Mouse (Mus musculus) right cerebral cortex, adult 2 months (tissue): Measurements from ENCODE around the gene Aoah.

Experiments
- DNase-seq, 2 experiments: peaks; one replicate each; pipeline ENCODE4 v3.0.0; 2021 to 2022; ENCODE audit warnings: low spot score in 2 of 2

Gene Aoah

GRCm38 (mm10) chr13:20916698-20917511, 123.0 kb downstream of the Aoah start:
- peak in 1 of 2 experiments; percentile 7 for DNase-seq

- DNase-seq = no peak
These were observed 126.5 kb downstream of the Aoah start for GRCm38 (mm10) chr13:20920401-20920800.

DNA sequence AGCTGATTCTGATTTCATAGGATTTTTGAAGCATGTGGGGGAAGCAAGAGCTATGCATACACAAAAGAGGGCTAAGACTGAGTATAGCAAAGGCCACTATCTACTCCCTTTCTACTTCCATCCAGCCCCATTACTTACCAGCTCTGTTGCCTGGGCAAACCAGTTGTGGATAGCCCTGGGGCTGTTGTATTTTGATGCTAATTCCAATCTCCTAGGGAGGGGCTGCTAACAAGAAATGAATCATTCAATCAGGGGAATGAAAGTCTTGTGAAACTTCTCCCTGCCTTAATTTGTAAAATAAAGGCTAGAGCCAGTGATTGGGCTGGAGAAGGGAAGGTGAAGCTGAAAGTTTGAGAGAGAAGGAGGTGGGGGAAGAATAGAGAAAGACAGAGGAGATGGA, 142.1 kb downstream of the Aoah start:
- DNase-seq = no peak

DNA sequence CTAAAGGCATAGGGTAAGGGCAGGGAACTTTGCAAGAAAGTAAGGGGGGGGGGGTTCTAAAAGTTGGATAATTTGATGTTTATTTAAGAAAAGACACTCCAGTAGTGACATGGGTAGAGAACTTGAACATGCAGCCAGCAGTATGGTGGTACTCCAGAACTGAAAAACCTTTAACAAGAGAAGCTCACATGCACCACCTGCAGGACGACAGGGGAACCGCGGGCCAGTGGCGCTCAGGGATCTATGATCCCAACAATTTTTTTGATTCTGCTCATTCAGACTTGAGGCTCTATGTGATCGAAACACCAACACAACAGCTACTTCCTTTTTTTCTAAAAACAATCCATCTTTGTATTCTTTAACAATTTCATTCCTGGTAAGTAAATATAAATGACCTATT, 143.5 kb downstream of the Aoah start:
- DNase-seq = peak; percentile 51 to 72

- peak in 1 of 2 experiments; percentile 3 for DNase-seq
These were observed 145.2 kb downstream of the Aoah start for GRCm38 (mm10) chr13:20939099-20939498.

GRCm38 (mm10) chr13:20940389-20940788, 146.5 kb downstream of the Aoah start:
- DNase-seq = peak; percentile 8 to 17

GRCm38 (mm10) chr13:20941707-20942106, 147.8 kb downstream of the Aoah start:
- DNase-seq = no peak

GRCm38 (mm10) chr13:20963086-20963485, 169.2 kb downstream of the Aoah start:
- no peak for DNase-seq

DNA sequence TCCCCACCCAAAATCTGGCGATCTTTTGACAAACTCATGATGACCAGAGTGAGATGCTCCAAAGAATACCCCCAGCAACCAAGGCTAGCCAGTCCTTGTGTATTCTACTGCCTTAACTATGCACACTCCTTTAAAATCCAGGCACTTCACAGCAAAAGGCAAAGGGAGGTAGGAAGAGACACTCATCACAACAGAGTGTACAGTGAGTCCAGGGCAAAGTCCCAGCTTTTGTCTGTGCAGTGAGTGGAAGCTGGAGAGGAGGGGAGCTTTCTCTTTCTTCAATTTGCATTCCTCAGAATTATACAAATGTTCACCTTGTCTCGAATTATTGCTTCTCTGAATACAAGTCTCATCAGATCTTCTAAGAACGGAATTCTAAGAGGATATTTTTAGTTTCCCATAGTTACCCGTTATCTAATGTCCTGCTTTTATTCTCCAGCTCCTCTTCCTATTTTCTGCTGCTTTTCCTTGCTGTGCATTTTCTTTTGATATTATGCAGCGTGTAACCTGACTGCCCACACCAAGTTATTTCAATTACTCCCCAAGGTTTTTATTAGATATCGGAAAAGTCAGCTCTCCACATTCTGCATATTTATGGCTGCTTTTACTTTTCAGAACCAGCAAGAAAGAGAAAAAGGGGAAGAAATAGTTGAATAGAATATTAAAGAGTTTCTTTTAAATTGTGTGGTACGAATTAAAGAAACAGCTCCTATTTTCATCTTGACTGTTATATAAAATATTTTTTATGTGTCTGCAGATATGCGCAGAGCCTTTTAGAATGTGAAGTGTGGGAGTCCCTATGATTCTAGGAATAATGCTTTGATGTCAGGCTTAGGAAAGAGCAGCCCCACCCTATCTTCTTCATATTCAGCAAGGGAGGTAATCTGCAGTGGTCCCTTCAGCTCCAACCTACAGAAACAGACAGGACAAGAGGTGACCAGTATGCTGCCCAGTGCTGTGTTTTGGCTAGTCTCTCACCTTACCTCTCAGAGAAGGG, 187.6 kb downstream of the Aoah start:
- peak in 1 of 2 experiments; percentile 13 for DNase-seq

DNA sequence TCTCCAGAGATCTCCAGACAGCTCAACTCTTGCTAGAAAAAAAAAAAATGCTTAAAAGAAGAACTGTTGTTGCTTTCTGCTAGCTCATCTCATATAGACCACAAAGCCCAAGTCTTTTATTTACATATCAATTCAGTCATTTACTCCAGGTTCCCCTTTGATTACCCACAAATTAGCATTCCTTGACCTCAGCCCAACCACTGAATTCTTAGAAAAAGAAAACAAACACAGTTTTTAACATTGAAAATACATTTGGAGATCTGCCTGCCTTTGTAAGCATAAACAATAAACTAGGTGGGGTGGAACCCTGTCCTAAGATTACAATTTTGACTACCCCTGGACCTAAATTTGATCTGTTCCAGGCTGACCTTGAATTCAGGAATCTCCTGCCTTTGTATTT, 191.6 kb downstream of the Aoah start:
- no peak for DNase-seq

DNA sequence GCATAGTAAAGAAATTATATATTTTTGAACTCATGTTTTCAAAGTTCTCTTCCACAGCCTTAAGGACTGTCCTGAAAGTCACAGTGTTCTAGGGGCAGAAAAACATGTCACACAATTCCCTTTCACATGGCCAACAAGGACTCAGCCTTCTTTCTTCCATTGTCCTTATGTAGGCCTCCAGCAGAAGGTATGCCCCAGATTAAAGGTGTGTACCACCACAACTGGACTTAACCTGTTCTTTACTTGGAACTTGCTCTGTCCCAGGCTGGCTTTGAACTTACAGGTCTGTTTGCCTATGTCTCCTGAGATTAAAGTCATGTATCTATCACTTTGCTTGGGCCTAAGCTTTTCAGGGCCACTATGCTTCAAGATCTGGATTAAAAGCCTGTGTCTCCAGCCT, 192.0 kb downstream of the Aoah start:
- no peak for DNase-seq

- no peak for DNase-seq
These were observed 211.3 kb downstream of the Aoah start for GRCm38 (mm10) chr13:21005238-21005637.

DNA sequence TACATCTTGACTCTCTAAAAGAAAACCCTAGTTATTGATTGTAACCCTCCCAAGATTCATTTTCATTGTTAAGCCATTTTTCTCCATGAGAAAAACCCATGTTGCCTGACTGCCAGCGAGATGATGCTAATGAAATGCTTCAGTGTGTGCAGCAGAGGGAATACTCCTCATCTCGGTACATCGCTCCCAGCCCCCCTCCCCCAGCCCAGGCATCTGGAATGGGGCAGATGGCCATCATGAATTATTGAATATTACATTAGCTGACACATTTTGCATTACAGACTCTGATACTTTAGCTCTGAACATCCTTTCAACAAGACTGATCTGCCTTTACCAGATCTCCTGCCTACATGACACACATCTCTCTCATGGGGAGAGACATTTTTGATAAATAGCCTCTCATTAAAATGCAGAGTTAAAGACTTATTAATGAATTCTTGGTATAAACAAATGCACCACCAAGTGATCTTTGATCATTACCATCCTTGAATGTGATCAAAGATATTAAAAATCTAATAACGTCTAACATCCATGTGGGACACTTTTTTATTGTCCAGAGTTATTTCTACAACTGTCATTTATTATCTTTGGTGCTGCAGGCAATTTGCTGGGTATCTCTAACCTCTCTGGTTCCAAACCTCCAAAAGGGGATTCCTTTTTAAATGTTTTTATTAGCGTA, 211.9 kb downstream of the Aoah start:
- DNase-seq = no peak

DNA sequence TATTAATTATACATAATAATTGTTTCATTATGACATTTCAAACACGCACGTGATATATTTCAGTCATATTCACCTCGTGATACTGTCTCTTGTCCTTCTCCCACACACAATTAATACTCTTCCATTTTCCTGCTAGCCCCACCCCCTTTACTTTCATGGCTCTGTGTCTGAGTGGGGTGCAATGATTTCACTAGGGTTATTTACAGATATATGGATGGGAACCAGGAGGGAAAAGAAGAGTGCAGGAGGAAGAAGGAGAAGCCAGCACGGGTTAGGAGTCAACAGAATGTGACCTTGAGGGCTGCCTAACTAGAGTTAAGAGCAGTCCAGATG, 212.4 kb downstream of the Aoah start:
- no peak for DNase-seq

DNA sequence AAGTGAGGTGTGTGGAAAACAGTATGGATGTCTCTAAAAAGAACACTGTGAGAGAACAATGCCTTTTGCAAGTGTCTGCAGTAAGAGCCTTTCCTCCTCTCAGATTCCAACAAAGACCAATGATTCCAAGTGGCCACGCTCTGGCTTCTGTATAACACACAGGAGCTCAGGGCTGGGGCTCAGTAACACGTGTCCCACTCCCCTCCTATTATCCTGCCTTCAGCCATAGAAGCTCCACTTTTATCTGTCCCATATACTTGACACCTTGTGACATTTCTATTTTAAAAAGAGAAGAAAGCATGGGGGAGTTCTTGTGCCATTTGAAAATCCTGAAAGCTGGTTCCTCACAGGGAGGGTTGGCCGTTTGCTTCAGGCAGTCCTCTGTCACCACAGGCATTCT, 219.7 kb downstream of the Aoah start:
- DNase-seq = no peak

GRCm38 (mm10) chr13:21024831-21025230, 230.9 kb downstream of the Aoah start:
- no peak for DNase-seq

DNA sequence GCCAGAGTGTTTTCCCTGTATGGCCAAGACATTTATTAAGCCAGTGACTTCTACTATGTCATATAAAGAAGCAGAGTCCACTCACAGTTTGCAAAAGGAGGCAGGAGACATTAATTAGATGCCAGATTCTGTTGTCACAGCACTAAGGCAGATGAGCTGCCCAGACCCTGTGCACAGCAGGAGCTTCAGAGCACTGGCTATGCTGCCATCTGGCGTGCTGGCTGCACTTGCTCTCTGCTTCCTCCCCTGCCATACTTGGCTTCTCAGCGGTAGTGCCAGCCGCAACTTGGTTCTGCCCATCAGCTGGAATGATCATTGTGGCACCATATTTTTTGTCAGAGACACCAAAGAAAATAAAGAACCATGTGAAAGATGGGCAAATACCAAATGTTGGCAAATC, 239.3 kb downstream of the Aoah start:
- DNase-seq = peak in 1 of 2 experiments; percentile 31

GRCm38 (mm10) chr13:21035011-21035410, 241.1 kb downstream of the Aoah start:
- no peak for DNase-seq

- no peak for DNase-seq
These were observed 242.1 kb downstream of the Aoah start for GRCm38 (mm10) chr13:21035981-21036380.

DNA sequence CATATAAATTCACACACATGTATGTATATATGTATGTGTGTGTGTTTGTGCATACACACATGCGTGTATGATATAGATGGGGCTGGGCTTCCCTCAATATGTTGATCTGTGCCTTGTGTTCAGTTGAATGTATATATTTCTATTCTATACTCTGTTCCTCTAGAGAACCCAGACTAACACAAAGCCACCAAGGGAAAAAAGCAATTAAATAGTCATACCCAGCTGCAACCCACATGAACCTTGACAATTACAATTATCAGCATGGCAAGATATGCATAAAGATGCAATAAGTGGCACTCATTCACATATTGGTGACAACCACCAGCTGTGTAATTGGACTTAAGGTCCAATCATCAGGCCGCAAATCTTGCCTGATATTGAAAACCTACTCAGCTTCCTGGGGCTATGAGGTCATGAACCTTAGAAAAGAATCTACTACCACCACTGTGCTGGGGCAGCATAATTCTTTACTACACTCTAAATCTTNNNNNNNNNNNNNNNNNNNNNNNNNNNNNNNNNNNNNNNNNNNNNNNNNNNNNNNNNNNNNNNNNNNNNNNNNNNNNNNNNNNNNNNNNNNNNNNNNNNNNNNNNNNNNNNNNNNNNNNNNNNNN, 246.8 kb downstream of the Aoah start:
- no peak for DNase-seq

- DNase-seq = peak; percentile 18 to 27
These were observed 256.2 kb downstream of the Aoah start for GRCm38 (mm10) chr13:21050118-21050517.

DNA sequence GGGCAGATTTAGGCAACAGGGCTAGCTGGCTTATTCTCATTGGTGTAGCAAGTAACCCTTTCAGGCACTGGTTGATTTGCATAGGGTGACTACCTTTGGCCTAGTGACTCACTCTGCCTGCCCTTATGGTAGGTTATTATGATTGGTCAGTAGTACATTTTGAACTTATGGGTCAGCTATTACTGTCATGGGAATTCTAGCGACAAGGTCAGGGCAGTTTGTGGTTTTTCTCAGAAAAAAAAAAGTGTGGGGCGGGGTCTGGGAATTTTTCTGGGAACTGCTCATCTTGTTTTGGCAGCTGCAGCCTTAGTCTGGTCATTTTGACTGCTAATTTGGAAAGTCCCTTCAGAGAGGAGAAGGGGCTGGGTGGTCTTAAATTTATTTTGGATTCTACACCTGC, 272.1 kb downstream of the Aoah start:
- DNase-seq = no peak
